Mouse (Mus musculus): ENCODE data around the gene Atp13a1.

Gene Atp13a1

DNA sequence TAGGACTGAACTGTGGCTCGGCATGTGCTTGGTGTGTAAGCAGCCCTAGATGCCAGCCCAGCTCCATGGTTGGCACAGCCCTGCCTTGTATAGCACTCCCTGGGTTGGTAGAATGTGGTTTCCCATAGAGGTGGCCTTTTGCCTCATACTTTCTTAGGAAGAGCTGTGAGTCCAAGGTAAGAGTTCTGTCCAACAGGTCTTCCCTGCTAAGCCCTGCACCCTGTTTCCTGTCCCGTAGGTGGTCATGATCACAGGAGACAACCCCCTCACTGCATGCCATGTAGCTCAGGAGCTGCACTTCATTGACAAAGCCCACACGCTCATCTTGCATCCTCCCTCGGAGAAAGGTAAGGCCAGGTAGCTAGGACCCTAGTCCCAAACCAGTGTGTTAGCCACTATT, 10.8 kb downstream of the Atp13a1 start:
- peak in 1 of 2 experiments; percentile 1 for DNase-seq

DNA sequence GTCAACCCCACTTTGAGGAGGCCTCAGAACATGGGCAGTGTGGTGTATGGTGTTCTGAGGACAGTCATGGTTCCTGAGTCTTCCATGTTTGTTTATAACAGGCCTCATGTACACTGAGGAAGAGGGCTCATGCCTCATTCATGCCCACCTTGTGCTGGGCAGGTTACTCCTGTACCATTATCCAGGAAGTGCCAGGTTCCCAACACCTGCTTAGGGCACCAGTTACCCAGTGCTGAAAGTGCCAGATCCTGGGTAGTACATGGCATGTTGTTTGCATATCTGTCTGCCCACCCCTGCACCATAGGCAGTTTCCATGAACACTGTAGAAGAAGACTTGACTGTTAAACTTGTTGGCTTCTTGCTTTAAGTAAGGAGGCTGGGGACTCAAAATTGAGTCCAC, 11.3 kb downstream of the Atp13a1 start:
- DNase-seq = peak in 1 of 2 experiments; percentile 0

DNA sequence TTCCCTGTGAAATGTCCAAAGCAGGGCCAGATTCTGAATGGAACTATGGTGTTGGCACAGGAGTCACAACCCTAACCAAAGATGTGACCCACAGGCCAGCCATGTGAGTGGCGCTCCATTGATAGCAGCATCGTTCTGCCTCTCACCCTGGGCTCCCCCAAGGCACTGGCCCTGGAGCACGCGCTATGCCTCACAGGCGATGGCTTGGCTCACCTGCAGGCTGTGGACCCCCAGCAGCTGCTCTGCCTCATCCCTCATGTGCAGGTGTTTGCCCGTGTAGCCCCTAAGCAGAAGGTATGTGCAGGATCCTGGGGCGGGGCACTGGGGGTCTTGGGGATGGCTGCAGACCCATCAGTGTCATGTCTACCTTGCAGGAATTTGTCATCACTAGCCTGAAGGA, 12.4 kb downstream of the Atp13a1 start:
- peak; percentile 0 to 2 for DNase-seq

DNA sequence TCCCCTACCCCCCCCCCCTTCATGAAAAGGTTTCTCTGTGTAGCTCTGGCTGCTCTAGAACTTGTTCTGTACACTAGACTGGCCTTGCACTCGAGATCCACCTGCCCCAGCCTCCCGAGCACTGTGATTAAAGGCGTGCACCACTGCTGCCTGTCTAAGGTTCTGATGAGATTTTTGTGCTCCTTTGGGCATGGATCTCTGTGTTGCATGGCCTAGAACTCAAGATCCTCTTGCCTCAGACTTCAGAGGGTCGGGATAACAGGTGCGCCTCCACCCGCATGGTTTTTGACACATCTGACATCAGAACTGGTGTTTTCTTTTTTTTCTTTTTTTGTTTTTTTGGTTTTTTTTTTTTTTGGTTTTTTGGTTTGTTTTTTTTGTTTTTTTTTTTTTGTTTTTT, 13.6 kb downstream of the Atp13a1 start:
- DNase-seq = peak in 1 of 2 experiments; percentile 1

DNA sequence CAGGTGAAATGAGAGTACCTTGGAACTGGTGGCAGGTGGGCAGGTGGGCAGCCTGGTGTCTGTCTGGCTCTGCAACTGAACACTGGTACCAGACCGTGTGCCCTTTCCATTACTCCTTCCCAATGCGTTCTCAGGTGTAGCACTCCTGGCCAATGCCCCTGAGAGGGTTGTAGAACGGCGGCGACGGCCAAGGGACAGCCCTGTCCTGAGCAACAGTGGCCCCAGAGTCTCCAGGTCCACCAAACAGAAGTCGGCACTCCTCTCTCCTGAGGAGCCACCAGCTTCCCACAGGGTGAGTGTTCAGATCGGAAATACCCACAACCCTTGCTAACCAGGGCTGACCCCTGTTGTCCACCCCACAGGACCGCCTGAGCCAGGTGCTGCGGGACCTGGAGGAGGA, 14.1 kb downstream of the Atp13a1 start:
- DNase-seq = peak in 1 of 2 experiments; percentile 1

DNA sequence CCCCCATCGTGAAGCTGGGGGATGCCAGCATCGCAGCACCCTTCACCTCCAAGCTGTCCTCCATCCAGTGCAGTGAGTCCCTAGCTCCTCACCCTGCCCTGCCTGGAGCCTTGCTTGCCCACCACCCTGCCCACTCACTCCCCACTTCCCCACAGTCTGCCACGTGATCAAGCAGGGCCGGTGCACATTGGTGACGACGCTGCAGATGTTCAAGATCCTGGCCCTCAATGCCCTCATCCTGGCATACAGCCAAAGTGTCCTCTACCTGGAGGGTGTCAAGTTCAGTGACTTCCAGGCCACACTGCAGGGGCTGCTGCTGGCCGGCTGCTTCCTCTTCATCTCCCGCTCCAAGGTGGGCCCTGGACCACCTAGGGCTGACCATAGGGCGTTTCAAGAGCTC, 14.5 kb downstream of the Atp13a1 start:
- DNase-seq = peak; percentile 0 to 4

DNA sequence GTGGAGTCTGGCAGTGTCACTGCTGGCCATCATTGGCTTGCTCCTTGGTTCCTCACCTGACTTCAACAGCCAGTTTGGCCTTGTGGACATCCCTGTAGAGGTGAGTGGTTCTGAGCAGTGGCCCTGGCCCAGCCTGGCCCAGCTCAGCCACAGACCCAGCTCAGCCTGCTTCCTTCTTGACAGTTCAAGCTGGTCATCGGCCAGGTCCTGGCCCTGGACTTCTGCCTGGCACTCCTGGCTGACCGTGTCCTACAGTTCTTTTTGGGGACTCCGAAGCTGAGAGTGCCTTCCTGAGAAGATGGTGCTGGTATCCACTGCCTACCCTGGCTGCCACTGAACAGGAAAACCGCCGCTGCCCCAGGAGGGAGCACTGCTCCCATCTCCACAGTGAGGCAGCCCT, 16.3 kb downstream of the Atp13a1 start:
- DNase-seq = no peak

DNA sequence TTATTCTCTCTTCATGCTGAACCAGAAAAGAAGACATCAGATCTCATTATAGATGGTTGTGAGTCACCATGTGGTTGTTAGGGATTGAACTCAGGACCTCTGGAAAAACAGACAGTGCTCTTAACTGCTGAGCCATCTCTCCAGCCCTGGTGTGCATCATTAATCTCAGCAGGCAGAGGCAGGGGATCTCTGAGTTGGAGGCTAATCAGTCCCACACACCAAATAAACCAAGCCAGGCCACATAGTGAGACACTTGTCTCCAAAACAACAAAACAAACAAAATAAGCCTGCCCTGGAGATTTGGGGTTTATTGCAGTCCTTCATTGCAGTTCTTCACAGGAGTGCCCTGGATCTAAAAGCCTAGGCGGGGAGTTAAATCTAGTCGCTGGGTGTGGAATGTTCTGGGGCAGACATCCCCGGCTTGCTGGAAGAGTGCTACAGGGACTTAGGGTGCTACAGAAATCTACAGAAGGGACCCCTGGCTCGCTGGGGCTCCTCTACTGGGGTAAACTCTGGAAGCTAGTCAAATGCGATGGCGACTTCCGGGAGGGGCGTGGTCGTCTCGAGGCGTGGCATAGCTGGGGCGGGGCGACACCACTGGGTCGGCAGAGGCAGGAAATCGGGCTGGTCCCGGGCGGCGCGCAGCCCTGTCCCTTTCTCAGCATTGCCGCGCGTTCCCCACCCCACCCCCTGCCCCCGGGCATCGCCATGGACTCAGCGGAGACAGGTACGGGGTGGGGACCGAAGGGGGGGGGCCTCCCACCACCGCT, 17.3 kb downstream of the Atp13a1 start, which contains the start of gene Gmip:
TSS of gene Gmip (plus strand) at position 586 of the 770 bp plus-strand sequence.
- DNase-seq = peak; percentile 87 to 91

DNA sequence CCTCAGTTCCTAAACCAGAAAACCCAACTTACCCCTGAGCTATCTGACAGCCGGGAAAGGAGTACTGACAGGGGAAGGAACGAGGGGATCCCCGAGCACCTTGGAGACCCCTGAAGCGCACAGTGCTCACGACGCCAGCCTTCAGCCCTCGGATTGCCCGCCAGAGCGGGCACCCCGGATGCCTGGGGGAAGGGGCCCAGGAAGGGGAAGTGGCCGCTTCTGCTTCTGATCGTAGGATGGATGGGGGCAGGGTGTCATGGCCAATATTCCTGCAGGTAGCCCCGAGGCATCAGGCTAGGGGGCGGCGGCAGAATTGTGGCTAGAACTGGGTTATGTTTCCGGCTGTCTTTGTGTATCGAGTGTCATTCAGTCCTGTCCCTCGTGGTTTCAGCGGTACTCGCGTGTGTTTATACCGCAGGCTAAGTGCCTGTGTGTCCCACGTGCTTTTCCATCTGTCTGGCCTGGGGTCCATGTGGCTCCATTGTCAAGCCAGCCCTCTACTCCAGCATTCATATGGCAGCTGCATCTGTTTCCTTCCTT, 18.0 kb downstream of the Atp13a1 start:
- DNase-seq = peak; percentile 47 to 60

DNA sequence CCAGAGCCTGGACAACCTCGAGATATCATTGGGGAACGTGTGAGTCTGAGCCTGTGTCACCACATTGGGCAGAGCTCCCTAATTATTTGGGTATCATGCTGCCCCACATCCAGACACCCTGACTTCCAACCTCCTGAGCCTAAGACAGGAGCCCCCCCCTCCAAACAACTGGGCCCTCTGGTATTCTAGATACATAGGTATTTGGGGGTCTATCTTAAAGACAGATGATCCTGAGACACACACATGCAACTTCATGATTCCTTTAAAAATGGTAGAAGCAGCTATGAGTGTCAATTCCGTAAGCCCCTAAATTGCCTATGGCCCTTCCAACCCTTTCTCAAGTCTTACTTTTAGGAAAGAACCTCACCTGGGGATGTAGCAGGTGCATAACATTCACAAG, 18.9 kb downstream of the Atp13a1 start:
- no peak for DNase-seq

DNA sequence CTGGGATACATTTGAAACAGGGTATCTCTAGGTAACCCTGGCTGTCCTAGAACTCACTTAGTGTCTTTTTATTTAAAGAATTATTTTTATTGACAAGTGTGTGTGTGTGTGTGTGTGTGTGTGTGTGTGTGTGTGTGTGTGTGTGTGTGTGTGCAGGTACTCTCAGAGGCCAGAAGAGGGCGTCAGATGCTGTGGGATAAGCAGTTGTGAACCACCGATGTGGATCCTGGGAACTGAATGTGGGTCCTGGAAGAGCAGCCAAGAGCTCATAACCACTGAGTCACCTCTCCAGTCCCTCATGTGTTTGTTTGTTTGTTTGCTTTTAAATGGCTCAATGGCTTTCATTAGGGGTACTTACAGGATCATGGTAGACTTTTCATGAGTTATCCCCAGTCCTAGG, 23.9 kb downstream of the Atp13a1 start:
- no peak for DNase-seq

DNA sequence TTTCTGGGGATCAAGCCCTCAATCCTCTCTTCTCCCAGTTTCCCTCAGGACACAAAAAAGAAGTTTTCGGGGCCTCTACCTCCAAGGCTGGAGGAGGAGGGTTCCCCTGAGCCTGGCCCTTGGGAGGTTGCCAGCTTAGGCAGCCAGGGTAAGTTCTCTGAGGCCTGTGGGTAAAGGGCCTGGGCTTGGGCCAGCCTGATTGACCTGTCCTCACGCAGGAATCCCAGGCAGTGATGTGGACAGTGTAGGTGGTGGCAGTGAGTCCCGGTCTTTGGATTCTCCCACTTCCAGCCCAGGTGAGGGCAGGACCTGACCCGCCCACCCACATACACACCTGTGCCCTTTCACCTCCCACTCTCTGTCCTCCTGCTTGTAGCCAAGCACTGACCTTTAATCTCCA, 24.4 kb downstream of the Atp13a1 start:
- no peak for DNase-seq

DNA sequence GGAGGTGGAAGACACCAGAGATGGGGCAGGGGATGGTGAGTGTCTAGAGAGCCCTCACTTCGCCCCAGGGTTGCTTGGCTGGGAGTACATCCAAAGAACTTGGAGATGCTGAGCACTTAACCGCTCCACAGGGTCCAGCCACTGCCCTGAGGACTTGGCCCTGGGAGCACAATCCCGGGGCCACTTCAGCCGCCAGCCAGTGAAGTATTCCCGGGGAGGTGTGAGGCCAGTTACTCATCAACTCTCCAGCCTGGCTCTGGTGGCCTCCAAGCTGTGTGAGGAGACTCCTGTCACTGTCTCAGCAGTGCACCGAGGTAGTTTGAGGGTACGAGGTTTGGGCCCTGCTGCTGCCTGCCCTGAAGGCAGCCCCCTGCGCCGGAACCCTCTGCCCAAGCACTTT, 29.5 kb downstream of the Atp13a1 start:
- no peak for DNase-seq

DNA sequence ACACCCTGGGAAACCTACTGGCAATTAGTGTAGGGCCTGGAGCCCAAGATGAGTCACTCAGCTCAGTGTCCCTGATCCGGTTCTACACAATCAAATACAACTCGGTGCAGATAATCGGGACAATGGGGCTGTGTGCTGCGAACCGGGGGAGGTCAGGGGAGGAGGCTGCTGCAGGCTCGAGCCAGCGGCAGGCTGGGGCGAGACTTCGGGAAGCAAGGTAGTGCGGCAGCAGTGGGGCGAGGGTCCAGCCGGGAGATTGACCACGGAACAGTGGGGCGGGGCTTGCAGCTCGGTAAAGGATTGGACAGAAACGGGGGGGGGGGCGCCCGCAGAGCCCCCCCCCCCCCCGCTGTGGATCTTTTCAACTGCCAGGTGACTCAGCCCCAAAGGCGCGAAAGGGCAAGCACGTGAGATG, 31.0 kb downstream of the Atp13a1 start:
- DNase-seq = peak in 1 of 2 experiments; percentile 31

DNA sequence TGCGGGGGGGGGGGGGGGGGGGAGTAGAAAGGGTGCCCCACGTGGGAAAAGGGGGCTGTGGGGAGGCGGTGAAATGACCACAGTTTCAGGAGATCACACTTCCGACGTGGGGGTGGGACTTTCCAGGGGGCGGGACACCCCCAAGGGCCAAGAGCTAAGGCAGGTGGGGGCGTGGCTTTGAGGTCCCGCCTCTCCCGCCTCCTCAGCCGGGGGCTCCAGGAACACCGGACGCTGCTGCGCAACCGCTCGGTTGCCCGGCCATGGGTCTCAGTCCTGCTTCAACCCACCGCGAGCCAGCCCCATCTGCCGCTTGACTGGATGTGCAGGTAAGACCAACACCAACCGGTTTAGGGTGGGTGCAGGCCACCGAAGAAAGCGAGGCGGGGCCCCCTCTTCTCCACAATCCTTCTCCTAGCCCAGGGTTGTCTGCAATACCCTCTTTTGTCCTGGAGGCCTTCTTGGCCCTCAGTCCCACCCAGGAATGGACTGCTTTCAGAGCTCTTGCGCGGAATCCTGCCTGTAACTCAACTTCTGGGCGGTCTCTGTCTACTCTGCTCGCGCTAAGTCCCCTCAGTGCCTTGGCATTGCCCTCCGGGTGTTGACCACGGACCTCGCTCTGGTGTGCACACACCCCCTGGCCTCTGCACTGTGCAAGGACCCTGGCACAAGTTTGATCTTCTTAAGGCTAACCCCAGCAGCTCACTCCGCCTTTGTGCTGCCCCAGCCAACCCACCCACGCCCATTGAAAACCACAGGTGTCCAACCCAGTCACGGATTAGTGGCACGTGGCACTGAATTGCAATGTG, 31.6 kb downstream of the Atp13a1 start, which contains the start of gene Lpar2:
TSS of gene Lpar2 (plus strand) at position 44 of the 806 bp plus-strand sequence.
- DNase-seq = peak; percentile 62 to 72

DNA sequence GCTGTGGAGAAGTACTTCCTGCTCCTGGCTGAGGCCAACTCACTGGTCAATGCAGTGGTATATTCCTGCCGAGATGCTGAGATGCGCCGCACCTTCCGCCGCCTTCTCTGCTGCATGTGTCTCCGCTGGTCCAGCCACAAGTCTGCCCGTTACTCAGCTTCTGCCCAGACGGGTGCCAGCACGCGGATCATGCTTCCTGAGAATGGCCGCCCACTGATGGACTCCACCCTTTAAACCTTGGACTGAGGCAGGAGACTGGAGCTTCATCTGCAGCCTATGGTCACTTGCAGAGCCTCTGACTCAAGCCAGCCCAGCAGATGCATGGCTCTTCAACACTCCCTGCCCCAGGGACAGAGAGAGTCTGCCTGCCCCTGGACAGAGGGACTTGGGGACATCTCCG, 35.4 kb downstream of the Atp13a1 start:
- DNase-seq = no peak

DNA sequence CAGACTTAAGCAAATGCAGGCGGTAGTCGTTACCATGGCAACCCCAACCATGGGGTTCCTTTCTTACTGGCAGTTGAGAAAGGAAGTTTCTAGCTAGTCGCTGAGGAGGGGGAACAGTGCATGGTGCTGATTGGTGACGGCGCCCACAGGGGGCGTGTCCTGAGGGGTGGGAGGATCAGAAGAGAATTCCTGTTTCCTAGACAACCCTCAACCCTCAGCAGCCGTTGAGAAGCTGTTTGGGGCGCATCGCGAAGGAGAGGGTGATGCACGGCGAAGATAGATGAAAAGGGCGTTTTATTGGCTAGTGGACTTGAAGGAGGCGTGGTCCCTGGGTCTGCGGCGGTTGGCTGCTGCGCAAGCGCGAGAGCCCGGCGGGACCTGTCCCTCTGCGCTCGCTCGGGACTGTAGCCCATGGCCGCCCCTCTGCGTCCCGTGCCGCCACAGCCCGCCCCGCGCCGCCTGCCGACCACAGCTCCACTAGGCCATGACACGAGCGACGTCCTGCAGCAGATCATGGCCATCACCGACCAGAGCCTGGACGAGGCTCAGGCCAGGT, 41.4 kb downstream of the Atp13a1 start, which contains the start of gene Pbx4:
TSS of gene Pbx4 (plus strand) at position 194 of the 556 bp plus-strand sequence.
- peak; percentile 94 to 97 for DNase-seq

DNA sequence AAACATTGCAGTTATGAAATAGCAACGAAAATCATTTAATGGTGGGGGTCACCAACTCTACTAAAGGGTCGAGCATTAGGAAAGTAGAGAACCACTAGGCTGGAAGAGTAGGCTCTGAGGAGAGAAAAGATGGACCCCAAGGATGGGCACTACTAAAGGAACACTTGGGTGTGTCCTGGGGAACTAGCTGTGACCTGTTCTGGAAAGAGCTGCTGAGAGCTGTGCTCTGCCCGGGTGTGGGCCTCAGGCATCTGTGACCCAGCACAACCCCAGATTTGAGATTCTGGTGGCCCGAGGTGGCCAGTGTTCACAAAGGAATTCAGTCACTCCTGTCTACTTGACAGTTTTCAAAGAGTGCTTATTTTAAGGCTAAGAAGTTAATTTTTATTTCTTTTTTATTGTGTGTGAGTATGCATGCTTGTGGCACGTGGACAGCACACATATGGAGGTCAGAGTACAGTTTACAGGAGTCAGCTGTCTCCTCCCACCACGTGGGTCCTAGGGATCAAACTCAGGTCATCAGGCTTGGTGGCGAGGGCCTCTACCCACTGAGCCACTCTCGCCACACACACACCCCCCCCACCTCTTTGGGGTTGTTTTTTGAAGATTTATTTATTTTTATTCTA, 46.2 kb downstream of the Atp13a1 start:
- no peak for DNase-seq

DNA sequence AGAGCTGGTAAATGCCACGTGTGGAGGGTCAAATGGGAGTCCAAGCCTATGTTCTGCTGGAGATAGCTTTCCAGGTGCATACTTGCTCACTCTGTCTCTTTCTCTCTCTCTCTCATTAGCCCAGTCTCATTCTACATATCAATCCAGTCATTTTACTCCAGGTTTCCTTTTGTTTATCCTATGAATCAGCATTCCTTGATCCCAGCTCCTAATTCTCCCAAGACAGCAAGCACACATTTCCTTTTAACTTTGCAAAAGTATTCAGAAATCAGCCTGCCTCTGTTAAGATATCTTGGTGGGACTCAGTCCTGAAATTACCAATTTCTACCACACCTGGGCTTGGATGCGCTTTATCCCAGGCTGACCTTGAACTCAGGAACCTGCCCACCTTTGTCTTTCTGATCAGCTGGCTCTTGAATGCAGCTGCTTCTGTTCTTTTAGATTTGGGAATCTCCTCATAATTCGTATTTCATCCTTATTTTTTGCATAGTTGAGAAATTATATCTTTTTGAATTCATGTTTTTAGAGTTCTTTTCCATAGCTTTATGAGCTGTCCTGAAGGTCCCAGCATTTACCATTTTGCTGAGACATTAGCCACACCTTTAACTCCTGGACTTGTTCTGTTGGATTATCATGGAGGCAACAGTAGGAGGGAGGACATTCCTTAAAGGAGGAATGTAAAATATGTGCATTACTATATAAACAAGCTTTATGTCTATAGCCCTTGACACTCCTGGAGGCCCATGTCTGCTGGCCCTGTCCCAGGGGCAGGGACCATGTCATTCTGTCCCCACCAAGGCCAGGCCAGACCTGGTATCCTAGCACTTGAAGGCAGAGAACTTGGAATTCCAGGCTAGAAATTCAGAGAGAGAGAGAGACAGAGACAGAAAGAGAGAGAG, 56.5 kb downstream of the Atp13a1 start:
- DNase-seq = no peak

DNA sequence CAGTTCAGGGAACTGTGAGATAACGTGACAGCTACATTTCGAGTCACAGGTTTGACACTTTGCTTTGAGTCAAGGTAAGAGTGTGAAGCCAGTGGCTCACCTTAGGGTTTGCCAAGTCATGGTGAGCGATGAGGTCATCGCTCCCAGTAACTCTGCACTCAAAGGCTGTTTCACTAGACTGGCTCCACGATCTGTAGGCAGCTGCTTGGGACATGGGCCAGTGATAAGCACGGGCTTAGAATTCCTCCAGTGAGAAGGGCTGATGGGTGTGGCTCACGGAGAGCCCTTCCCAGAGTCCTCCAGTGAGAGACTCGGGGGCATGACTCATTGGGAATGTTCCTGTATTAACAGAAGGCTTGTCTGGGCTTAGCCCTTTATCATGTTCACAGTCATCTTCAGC, 58.0 kb downstream of the Atp13a1 start:
- DNase-seq = no peak

DNA sequence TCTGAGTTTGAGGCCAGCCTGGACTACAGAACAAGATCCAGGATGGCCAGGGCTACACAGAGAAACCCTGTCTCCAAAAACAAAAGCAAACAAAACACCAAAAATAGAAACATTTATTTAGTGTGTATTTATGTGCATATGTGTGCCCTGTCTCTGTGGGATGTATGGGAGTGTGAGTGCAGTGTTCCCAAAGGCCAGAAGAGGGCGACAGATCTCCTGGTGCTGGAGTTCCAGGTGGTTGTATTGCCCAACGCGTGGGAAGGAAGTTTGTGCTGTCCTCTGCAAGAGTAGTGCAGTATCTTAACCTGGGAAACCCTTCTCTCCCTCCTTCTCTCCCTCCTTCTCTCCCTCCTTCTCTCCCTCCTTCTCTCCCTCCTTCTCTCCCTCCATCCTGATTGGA, 58.9 kb downstream of the Atp13a1 start:
- no peak for DNase-seq

Measured in thymus, adult 18-20 months (tissue).